Mouse (Mus musculus) embryonic fibroblast, embryonic 13.5 days (primary cell): ENCODE results near the gene Kcnip1.

Experiments used
- CTCF ChIP-seq: IDR thresholded peaks from 2 replicates; pipeline ENCODE4 v1.5.1; 2011; ENCODE audit warnings: mild to moderate bottlenecking, control low read depth, low read length, moderate library complexity, borderline replicate concordance; ENCODE audit not compliant: insufficient read depth
- POLR2A ChIP-seq: IDR thresholded peaks from 2 replicates; pipeline ENCODE4 v1.6.1; 2011; ENCODE audit warnings: low read depth, mild to moderate bottlenecking, control low read depth, low read length, moderate library complexity

DNA sequence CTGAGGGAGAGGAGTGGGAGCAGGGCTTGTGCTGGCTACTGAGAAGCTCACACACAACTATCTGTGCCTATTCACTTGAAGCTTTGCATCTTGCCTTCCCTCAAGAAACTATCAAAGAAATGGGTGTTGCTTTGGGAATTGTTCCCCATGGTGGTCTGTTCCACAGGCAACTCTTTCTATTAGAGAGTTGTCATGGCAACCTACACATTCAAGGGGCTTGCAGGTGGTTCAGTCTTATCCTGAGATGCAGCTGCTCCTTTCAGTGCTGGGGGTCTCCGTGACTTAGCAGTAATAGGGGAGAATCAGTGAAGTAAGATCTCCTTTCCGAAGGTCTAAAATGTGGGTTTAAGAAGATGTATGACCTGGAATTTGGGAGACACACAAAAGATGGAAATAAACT, 102.6 kb downstream of the Kcnip1 start:
- TF ChIP-seq POLR2A, result no peak
- TF ChIP-seq CTCF, result no peak
